Mouse (Mus musculus): ENCODE results near the gene Tysnd1. TPM values are rescaled to one million over a fixed set of nuclear protein-coding genes. Genes with fewer than 3 reads are reported as not detected.

The Tysnd1 gene
- polyA plus RNA-seq, 1 experiment from 2014 or later = 39.0 TPM

DNA sequence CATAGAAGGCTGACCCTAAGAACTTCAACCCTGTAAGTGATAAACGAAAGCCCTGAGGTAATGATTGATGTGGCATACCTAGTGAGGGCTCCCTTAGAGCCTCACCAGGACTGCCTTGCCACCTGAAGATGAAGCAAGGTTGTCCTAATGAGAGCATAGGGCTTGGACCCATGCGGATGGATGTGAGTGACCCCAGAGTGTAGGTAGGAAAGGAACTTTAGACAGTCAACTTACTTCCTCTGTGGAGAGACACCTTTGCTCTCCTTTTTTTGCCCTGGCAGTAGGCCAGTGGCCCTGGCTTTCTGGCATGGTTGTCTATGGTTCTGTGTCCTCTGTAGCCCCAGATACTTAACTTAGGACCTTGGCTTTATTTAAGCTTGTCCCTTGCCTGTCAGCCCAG is 1.7 kb downstream of the Tysnd1 start:
- Histone ChIP-seq H3K36me3 (ENCODE audit: control insufficient read depth, insufficient read depth, low read length) (peaks cover 16% of the 10 kb centered on the region), H3K9me3 (ENCODE audit: control insufficient read depth, low read length) (no peaks in the 10 kb centered on the region), H3K4me1 (replicated peaks; ENCODE audit: control insufficient read depth, insufficient read depth, low read length) (peaks cover 15% of the 10 kb centered on the region), H3K27me3 (replicated peaks; ENCODE audit: control insufficient read depth, insufficient read depth, low read length) (no peaks in the 10 kb centered on the region), H3K4me3 (ENCODE audit: low read depth, low read length) (peak overlapping the region; percentile 98), H3K4me2 (peak overlapping the region; percentile 100), H3K27ac (ENCODE audit: low read depth, low read length) (no peak overlapping the region), H3K9ac (ENCODE audit: low read depth, low read length) (peak overlapping the region; percentile 86)
- DNase-seq (ENCODE audit: low spot score) (no peak), ATAC-seq (replicated peaks; ENCODE audit: low FRiP score) (no peak)
- 82% methylated on average over 2 of the region's 2 CpGs for WGBS

DNA sequence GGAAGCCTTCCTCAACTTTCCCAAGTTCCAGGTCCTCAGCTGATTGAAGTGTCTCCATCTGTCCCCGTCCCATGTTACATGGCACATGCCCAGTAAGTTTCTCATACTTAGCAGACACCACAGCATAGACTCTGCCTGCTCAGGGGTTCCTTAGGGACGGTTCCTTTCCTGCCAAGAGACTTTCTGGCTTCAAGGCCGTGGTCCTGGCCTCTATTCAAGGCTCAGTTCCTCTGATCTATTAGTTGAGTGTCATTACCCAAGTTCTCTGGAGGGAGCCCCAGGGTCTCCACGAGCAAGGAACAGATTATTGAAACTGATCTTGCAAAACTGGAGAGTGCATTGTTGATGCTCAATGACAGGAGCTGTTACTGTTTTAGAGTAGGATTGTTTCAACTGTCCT is 9.3 kb downstream of the Tysnd1 start:
- no peak for ATAC-seq (replicated peaks; ENCODE audit: low FRiP score)
- Histone ChIP-seq H3K4me1 (replicated peaks; ENCODE audit: control insufficient read depth, insufficient read depth, low read length) (peaks cover 5% of the 10 kb centered on the region; the same call in 1 of the 2 replicates), H3K27me3 (replicated peaks; ENCODE audit: control insufficient read depth, insufficient read depth, low read length) (no peaks in the 10 kb centered on the region), H3K9ac (ENCODE audit: low read depth, low read length) (no peak overlapping the region), H3K4me3 (ENCODE audit: low read depth, low read length) (no peak overlapping the region), H3K4me2 (no peak overlapping the region), H3K36me3 (ENCODE audit: control insufficient read depth, insufficient read depth, low read length) (peaks cover 7% of the 10 kb centered on the region), H3K9me3 (ENCODE audit: control insufficient read depth, low read length) (no peaks in the 10 kb centered on the region), H3K27ac (ENCODE audit: low read depth, low read length) (no peak overlapping the region)
- 81% methylated on average over 4 of the region's 4 CpGs for WGBS
- no peak for DNase-seq (ENCODE audit: low spot score)

DNA sequence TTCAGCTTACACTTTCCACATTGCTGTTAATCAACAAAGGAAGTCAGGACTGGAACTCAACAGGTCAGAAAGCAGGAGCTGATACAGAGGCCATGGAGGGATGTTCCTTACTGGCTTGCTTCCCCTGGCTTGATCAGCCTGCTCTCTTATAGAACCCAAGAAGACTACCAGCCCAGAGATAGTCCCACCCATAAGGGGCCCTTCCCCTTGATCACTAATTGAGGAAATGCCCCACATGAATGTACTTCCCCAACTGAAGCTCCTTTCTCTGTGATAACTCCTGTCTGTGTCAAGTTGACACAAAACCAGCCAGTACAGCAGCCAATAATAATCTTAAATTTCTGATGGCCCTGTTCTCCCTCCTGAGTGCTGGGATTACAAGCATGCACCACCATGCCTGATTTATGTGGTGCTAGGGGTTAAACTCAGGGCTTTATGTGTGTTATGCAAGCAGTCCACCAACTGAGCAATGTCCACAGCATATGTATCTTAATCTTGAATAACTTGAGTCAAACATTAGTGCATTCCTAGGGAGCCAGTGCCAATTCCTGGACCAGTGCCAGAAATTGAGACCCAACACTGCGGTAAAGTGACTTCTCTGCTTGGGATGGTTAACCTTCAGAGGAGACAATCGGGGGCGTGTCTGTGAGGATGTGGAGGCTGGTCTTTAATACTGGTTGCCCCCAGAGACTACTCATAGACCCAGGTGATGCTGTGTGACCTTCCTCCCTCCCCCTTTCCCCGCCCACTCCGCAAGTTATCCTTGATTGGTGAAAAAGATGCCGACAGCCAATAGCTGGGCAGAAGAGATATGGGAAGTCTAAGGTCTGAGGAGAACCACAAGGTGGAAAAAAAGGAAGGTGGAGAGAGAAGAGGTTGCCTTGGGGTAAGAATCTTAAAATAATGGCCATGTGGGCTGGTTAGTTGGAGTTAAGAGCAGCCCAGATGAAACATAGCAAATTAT is 11.4 kb downstream of the Tysnd1 start:
- no peak overlapping the region for H3K27ac ChIP-seq (ENCODE audit: low read depth, low read length)
- no peaks in the 10 kb centered on the region for H3K27me3 ChIP-seq (replicated peaks; ENCODE audit: control insufficient read depth, insufficient read depth, low read length)
- no peaks in the 10 kb centered on the region for H3K9me3 ChIP-seq (ENCODE audit: control insufficient read depth, low read length)
- no peak for ATAC-seq (replicated peaks; ENCODE audit: low FRiP score)
- H3K36me3 ChIP-seq (ENCODE audit: control insufficient read depth, insufficient read depth, low read length) = peaks cover 7% of the 10 kb centered on the region
- WGBS = 68% methylated on average over 6 of the region's 6 CpGs
- peaks cover 5% of the 10 kb centered on the region; the same call in 1 of the 2 replicates for H3K4me1 ChIP-seq (replicated peaks; ENCODE audit: control insufficient read depth, insufficient read depth, low read length)
- no peak overlapping the region for H3K4me2 ChIP-seq
- no peak overlapping the region for H3K9ac ChIP-seq (ENCODE audit: low read depth, low read length)
- no peak for DNase-seq (ENCODE audit: low spot score)
- H3K4me3 ChIP-seq (ENCODE audit: low read depth, low read length) = no peak overlapping the region

DNA sequence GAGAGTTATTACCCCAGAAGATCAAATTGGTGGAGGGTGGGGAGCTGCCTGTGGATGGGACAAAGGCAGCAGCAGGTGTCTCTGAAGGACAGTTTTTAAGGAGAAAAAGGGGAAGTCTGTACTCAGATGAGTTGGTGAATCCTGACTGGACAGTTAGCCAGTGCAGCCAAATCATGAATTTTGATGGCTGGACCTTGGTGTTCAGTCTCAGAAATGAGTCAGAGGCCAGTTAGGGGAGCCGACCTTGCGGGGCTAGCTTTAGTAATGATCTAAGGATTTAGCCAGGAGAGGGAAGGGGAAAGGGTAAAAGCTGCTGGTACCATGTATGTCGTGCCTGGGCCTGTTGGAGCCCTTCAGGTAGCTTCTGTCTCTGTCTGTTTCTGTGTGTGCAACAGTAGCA is 18.3 kb downstream of the Tysnd1 start:
- no peak for DNase-seq (ENCODE audit: low spot score)
- ATAC-seq (replicated peaks; ENCODE audit: low FRiP score) = no peak
- Histone ChIP-seq H3K27me3 (replicated peaks; ENCODE audit: control insufficient read depth, insufficient read depth, low read length) (no peaks in the 10 kb centered on the region), H3K9ac (ENCODE audit: low read depth, low read length) (no peak overlapping the region), H3K9me3 (ENCODE audit: control insufficient read depth, low read length) (no peaks in the 10 kb centered on the region), H3K4me2 (no peak overlapping the region), H3K36me3 (ENCODE audit: control insufficient read depth, insufficient read depth, low read length) (no peaks in the 10 kb centered on the region), H3K4me3 (ENCODE audit: low read depth, low read length) (no peak overlapping the region), H3K27ac (ENCODE audit: low read depth, low read length) (no peak overlapping the region), H3K4me1 (replicated peaks; ENCODE audit: control insufficient read depth, insufficient read depth, low read length) (peaks cover 5% of the 10 kb centered on the region; the same call in 1 of the 2 replicates)
- 61% methylated on average over 3 of the region's 3 CpGs for WGBS

DNA sequence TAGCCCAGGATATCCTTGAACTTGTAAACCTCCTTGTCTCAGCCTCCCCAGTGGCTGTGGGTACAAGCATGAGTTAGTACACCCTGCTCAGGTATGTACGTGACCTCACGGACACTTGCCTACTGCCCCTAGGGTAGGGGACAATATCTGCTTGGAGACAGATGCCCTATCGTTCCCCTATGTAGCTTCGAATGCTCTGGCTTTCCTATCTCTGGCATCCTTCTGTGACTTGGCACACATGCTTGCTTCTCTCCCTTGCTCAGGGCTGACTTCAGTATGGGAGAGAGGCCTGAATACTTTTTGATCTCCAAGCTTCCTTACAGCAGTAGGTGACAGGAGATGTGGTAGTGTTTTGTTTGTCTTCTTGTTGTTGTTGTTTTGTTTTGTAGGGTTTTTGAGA is 18.8 kb downstream of the Tysnd1 start:
- Histone ChIP-seq H3K4me3 (ENCODE audit: low read depth, low read length) (no peak overlapping the region), H3K9ac (ENCODE audit: low read depth, low read length) (no peak overlapping the region), H3K27me3 (replicated peaks; ENCODE audit: control insufficient read depth, insufficient read depth, low read length) (no peaks in the 10 kb centered on the region), H3K4me1 (replicated peaks; ENCODE audit: control insufficient read depth, insufficient read depth, low read length) (peaks cover 5% of the 10 kb centered on the region; the same call in 1 of the 2 replicates), H3K27ac (ENCODE audit: low read depth, low read length) (no peak overlapping the region), H3K9me3 (ENCODE audit: control insufficient read depth, low read length) (no peaks in the 10 kb centered on the region), H3K36me3 (ENCODE audit: control insufficient read depth, insufficient read depth, low read length) (no peaks in the 10 kb centered on the region), H3K4me2 (no peak overlapping the region)
- ATAC-seq (replicated peaks; ENCODE audit: low FRiP score) (0 out of 2 replicates have a peak, but pooled peaks have one; percentile 24), DNase-seq (ENCODE audit: low spot score) (no peak)
- 84% methylated on average over 4 of the region's 4 CpGs for WGBS

GRCm38 (mm10) chr10:61714771-61715461 is 19.6 kb downstream of the Tysnd1 start, which contains the start of gene Aifm2:
Gene Aifm2, plus strand, starts transcription at chr10:61715263.
- H3K4me2 ChIP-seq = peak within 1 kb of the TSS; percentile 87
- ATAC-seq (replicated peaks; ENCODE audit: low FRiP score) = peak; percentile 89
- H3K27ac ChIP-seq (ENCODE audit: low read depth, low read length) = no peak within 1 kb of the TSS
- peak within 1 kb of the TSS; percentile 56 for H3K4me3 ChIP-seq (ENCODE audit: low read depth, low read length)
- H3K9me3 ChIP-seq (ENCODE audit: control insufficient read depth, low read length) = no peaks in the 10 kb centered on the region
- H3K4me1 ChIP-seq (replicated peaks; ENCODE audit: control insufficient read depth, insufficient read depth, low read length) = peaks cover 5% of the 10 kb centered on the region; the same call in 1 of the 2 replicates
- WGBS = 14% methylated on average over 33 of the region's 36 CpGs
- no peaks in the 10 kb centered on the region for H3K36me3 ChIP-seq (ENCODE audit: control insufficient read depth, insufficient read depth, low read length)
- no peaks in the 10 kb centered on the region for H3K27me3 ChIP-seq (replicated peaks; ENCODE audit: control insufficient read depth, insufficient read depth, low read length)
- peak within 1 kb of the TSS; percentile 39 for H3K9ac ChIP-seq (ENCODE audit: low read depth, low read length)
- DNase-seq (ENCODE audit: low spot score) = peak; percentile 84

- Histone ChIP-seq H3K36me3 (ENCODE audit: control insufficient read depth, insufficient read depth, low read length) (no peaks in the 10 kb centered on the region), H3K4me3 (ENCODE audit: low read depth, low read length) (peak overlapping the region; percentile 56), H3K27ac (ENCODE audit: low read depth, low read length) (no peak overlapping the region), H3K27me3 (replicated peaks; ENCODE audit: control insufficient read depth, insufficient read depth, low read length) (no peaks in the 10 kb centered on the region), H3K4me2 (peak overlapping the region; percentile 87), H3K4me1 (replicated peaks; ENCODE audit: control insufficient read depth, insufficient read depth, low read length) (peaks cover 5% of the 10 kb centered on the region; the same call in 1 of the 2 replicates), H3K9me3 (ENCODE audit: control insufficient read depth, low read length) (no peaks in the 10 kb centered on the region), H3K9ac (ENCODE audit: low read depth, low read length) (peak overlapping the region; percentile 39)
- DNase-seq (ENCODE audit: low spot score) (no peak), ATAC-seq (replicated peaks; ENCODE audit: low FRiP score) (no peak)
- 5% methylated on average over 11 of the region's 11 CpGs for WGBS
Measured at GRCm38 (mm10) chr10:61715462-61715837, 20.1 kb downstream of the Tysnd1 start.

DNA sequence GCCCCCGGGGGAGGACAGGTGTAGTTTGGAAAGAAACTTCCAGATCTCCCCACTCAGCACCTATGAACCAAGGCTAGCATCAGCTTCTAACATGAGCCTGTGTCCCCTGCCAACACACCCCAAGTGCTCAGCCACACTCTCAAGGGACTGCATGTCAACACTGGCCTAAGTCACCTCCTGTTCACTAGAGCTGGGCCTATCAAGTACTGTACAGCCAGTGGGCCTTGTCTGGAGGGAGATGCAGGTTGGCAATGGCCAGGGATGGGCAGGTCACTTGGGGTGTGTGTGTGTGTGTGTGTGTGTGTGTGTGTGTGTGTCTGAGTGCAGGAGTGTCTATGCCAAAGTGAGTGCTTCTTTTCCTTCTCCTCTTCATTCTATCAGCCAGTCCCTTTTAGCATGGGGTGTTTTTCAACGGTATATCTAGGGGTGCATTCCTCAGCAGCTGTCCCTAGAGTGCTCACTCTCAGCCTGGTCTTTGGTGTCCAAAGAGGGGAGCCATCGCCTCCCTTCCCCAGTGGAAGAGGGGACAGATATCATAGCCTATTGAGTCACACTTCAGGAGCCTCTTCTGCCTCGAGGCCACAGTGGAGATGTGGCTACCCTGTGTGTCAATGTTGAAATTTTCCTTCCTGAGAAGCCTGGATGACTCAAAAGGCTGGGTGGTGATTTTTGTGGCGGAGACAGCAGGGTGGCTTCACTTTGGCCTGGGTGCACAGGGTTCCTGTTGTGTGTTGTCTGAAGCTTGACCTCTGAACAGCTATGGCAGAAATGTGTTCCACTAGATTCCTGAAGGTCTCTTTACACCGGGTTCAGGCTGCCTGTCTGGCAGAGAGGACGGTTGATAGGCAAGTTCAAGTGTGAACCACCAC is 20.9 kb downstream of the Tysnd1 start:
- Histone ChIP-seq H3K4me3 (ENCODE audit: low read depth, low read length) (peak overlapping the region; percentile 56), H3K27ac (ENCODE audit: low read depth, low read length) (no peak overlapping the region), H3K9me3 (ENCODE audit: control insufficient read depth, low read length) (no peaks in the 10 kb centered on the region), H3K4me1 (replicated peaks; ENCODE audit: control insufficient read depth, insufficient read depth, low read length) (peaks cover 5% of the 10 kb centered on the region; the same call in 1 of the 2 replicates), H3K36me3 (ENCODE audit: control insufficient read depth, insufficient read depth, low read length) (no peaks in the 10 kb centered on the region), H3K4me2 (peak overlapping the region; percentile 87), H3K9ac (ENCODE audit: low read depth, low read length) (no peak overlapping the region), H3K27me3 (replicated peaks; ENCODE audit: control insufficient read depth, insufficient read depth, low read length) (no peaks in the 10 kb centered on the region)
- DNase-seq (ENCODE audit: low spot score) (no peak), ATAC-seq (replicated peaks; ENCODE audit: low FRiP score) (no peak)
- WGBS = 71% methylated on average over 7 of the region's 7 CpGs

Data from liver, embryonic 11.5 days (tissue).